In the genomic region with DNA sequence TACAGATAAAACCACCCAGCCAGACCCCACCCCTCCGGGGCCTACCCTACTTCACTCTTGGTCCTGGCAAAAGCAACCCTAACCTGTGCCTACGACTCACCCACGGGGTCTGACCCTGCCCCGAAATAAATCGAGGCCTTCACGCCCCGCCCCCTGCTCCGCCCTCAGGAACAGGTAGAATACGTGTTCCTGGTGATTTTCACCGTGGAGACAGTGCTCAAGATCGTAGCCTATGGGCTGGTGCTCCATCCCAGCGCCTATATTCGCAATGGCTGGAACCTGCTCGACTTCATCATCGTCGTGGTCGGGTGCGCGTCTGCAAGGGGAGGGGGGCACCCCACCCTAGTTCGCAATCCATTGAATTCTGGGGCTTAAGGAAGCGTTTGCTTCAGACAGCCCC, we compare ENCODE assay signal across 10 mouse cellular contexts. TPM values are rescaled to one million over a fixed set of nuclear protein-coding genes. Genes with fewer than 3 reads are reported as not detected.
DNase-seq lines count a peak whose midpoint lies in the region; ATAC-seq and TF ChIP-seq lines count a peak whose summit lies in the region.
"Had no signal": no experiment of that assay in that cellular context is flagged by ENCODE, and none has a peak within 500 bp of the region (broad histone marks: within the 10 kb centered on the region; RNA-seq: fewer than 3 reads in every experiment).

No protein-coding gene starts in this region.

- no peak for ATAC-seq in heart, postnatal 0 days (ENCODE audit: insufficient read depth, low read depth)
- ATAC-seq in forebrain, embryonic 12.5 days (ENCODE audit: low FRiP score) = no peak
- no peak for ATAC-seq in liver, embryonic 15.5 days (ENCODE audit: insufficient read depth)
- ATAC-seq in erythroid progenitor cell, adult 5-6 weeks (replicated peaks; ENCODE audit: low FRiP score, poor library complexity, severe bottlenecking) = no peak

- H3K9ac ChIP-seq in heart, postnatal 0 days (replicated peaks; ENCODE audit: low read depth, low read length) = no peak overlapping the region
- H3K9ac ChIP-seq in forebrain, embryonic 12.5 days = peak overlapping the region; percentile 38; the same call in 1 of the 2 replicates
- H3K9ac ChIP-seq in liver, embryonic 15.5 days = no peak overlapping the region

- no peaks in the 10 kb centered on the region for H3K4me1 ChIP-seq in heart, postnatal 0 days (ENCODE audit: control insufficient read depth, insufficient read depth)
- H3K4me1 ChIP-seq in forebrain, embryonic 12.5 days = peaks cover 3% of the 10 kb centered on the region; the same call in 1 of the 2 replicates
- peaks cover 5% of the 10 kb centered on the region; the same call in 1 of the 2 replicates for H3K4me1 ChIP-seq in liver, embryonic 15.5 days (replicated peaks)

- no peak for TF ChIP-seq CTCF in heart, postnatal 0 days (IDR thresholded peaks at IDR 0.05; ENCODE audit: low read depth)

- no peak for TF ChIP-seq EP300 in heart, postnatal 0 days (IDR thresholded peaks at IDR 0.05; ENCODE audit: low read depth)

- H3K4me2 ChIP-seq in heart, postnatal 0 days (ENCODE audit: low read depth, low read length) = peak overlapping the region; percentile 60
- peak overlapping the region; percentile 68 for H3K4me2 ChIP-seq in forebrain, embryonic 12.5 days
- H3K4me2 ChIP-seq in liver, embryonic 15.5 days = peak overlapping the region; percentile 38; the same call in 1 of the 2 replicates

- no peak overlapping the region for H3K27ac ChIP-seq in heart, postnatal 0 days (ENCODE audit: low read depth)
- H3K27ac ChIP-seq in forebrain, embryonic 12.5 days = no peak overlapping the region
- no peak overlapping the region for H3K27ac ChIP-seq in liver, embryonic 15.5 days (replicated peaks)

- no peaks in the 10 kb centered on the region for H3K36me3 ChIP-seq in heart, postnatal 0 days (replicated peaks; ENCODE audit: control insufficient read depth, insufficient read depth, low read length)
- no peaks in the 10 kb centered on the region for H3K36me3 ChIP-seq in forebrain, embryonic 12.5 days (replicated peaks)
- no peaks in the 10 kb centered on the region for H3K36me3 ChIP-seq in liver, embryonic 15.5 days (replicated peaks)
- H3K36me3 ChIP-seq: G1E had no signal

- H3K4me3 ChIP-seq in heart, postnatal 0 days (ENCODE audit: low read depth, low read length) = peak overlapping the region; percentile 33
- H3K4me3 ChIP-seq in forebrain, embryonic 12.5 days (replicated peaks) = peak overlapping the region; percentile 40
- H3K4me3 ChIP-seq in liver, embryonic 15.5 days (replicated peaks) = no peak overlapping the region
- H3K4me3 ChIP-seq: erythroblast, embryonic 14.5 days had no signal

- H3K9me3 ChIP-seq in heart, postnatal 0 days (replicated peaks; ENCODE audit: control insufficient read depth, low read length) = no peaks in the 10 kb centered on the region
- no peaks in the 10 kb centered on the region for H3K9me3 ChIP-seq in forebrain, embryonic 12.5 days
- no peaks in the 10 kb centered on the region for H3K9me3 ChIP-seq in liver, embryonic 15.5 days (replicated peaks)
- H3K9me3 ChIP-seq: G1E had no signal

- WGBS in heart, postnatal 0 days = 22% methylated on average over 21 of the region's 21 CpGs
- WGBS in forebrain, embryonic 12.5 days = 27% methylated on average over 21 of the region's 21 CpGs
- WGBS in liver, embryonic 15.5 days (ENCODE audit: insufficient replicate concordance) = 18% methylated on average over 21 of the region's 21 CpGs

- no peak for DNase-seq in heart, postnatal 0 days (ENCODE audit: low spot score)
- DNase-seq in heart, adult 11 months = no peak
- peak; percentile 24 for DNase-seq in cerebellum, adult 11 months
- DNase-seq in adrenal gland, postnatal 25 days = no peak
- no peak for DNase-seq in urinary bladder, adult 2 months (ENCODE audit: low spot score)

- no peaks in the 10 kb centered on the region for H3K27me3 ChIP-seq in heart, postnatal 0 days (ENCODE audit: control insufficient read depth, insufficient read depth, low read length)
- H3K27me3 ChIP-seq in forebrain, embryonic 12.5 days = no peaks in the 10 kb centered on the region
- peaks cover 36% of the 10 kb centered on the region for H3K27me3 ChIP-seq in liver, embryonic 15.5 days

RNA-seq across cellular contexts. Expression of a gene that starts 3.2 kb away (rescaled TPM):
- total RNA-seq in heart, postnatal 0 days (2014; rRNA removed; ENCODE audit: low replicate concordance) = 0.12 TPM in 1 of 2 replicates, not detected in the other
- polyA plus RNA-seq in heart, postnatal 0 days (2015; fragmentation: Nextera tagmentation; extraction: Ambion mirVana) = not detected in 2 replicates
- not detected in 2 replicates for polyA plus RNA-seq in forebrain, embryonic 12.5 days (2016; fragmentation: Nextera tagmentation; extraction: Ambion mirVana)
- polyA plus RNA-seq in liver, embryonic 15.5 days (2015; fragmentation: Nextera tagmentation; extraction: Ambion mirVana) = 0.07 and 0.09 TPM in 2 replicates
- not detected in 2 replicates for total RNA-seq in erythroid progenitor cell, adult 5-6 weeks (2015; ENCODE audit: low replicate concordance)
- not detected in 2 replicates for total RNA-seq in erythroid progenitor cell, adult 5-6 weeks (2017; ENCODE audit: low replicate concordance)
- not detected in 2 replicates for total RNA-seq in adrenal gland, postnatal 25 days (2021)
- polyA plus RNA-seq in urinary bladder, adult 2 months (2012; rRNA removed) = 0.01 TPM in 2 replicates
- polyA plus RNA-seq: erythroblast, embryonic 14.5 days had no signal

RNA-seq across cellular contexts. Expression of a gene that starts 4.7 kb away (rescaled TPM):
- total RNA-seq in heart, postnatal 0 days (2014; rRNA removed; ENCODE audit: low replicate concordance) = 25.6 and 27.8 TPM in 2 replicates
- 12.5 and 13.9 TPM in 2 replicates for polyA plus RNA-seq in heart, postnatal 0 days (2015; fragmentation: Nextera tagmentation; extraction: Ambion mirVana)
- 35.4 and 36.5 TPM in 2 replicates for polyA plus RNA-seq in forebrain, embryonic 12.5 days (2016; fragmentation: Nextera tagmentation; extraction: Ambion mirVana)
- 18.0 and 19.8 TPM in 2 replicates for polyA plus RNA-seq in liver, embryonic 15.5 days (2015; fragmentation: Nextera tagmentation; extraction: Ambion mirVana)
- total RNA-seq in erythroid progenitor cell, adult 5-6 weeks (2015; ENCODE audit: low replicate concordance) = 8.6 and 9.2 TPM in 2 replicates
- total RNA-seq in erythroid progenitor cell, adult 5-6 weeks (2017; ENCODE audit: low replicate concordance) = 12.0 and 17.3 TPM in 2 replicates
- total RNA-seq in adrenal gland, postnatal 25 days (2021) = 30.3 and 32.3 TPM in 2 replicates
- polyA plus RNA-seq in urinary bladder, adult 2 months (2012; rRNA removed) = 12.0 and 12.5 TPM in 2 replicates

RNA-seq across cellular contexts. Expression of a gene that starts 28.2 kb away (rescaled TPM):
- 1.6 TPM in 1 of 2 replicates, not detected in the other for total RNA-seq in heart, postnatal 0 days (2014; rRNA removed; ENCODE audit: low replicate concordance)
- polyA plus RNA-seq in heart, postnatal 0 days (2015; fragmentation: Nextera tagmentation; extraction: Ambion mirVana) = 0.27 and 0.51 TPM in 2 replicates
- 42.0 and 44.8 TPM in 2 replicates for polyA plus RNA-seq in forebrain, embryonic 12.5 days (2016; fragmentation: Nextera tagmentation; extraction: Ambion mirVana)
- polyA plus RNA-seq in liver, embryonic 15.5 days (2015; fragmentation: Nextera tagmentation; extraction: Ambion mirVana) = 0.33 and 0.36 TPM in 2 replicates
- total RNA-seq in erythroid progenitor cell, adult 5-6 weeks (2015; ENCODE audit: low replicate concordance) = not detected in 2 replicates
- total RNA-seq in erythroid progenitor cell, adult 5-6 weeks (2017; ENCODE audit: low replicate concordance) = 0.51 TPM in 1 of 2 replicates, not detected in the other
- 28.5 and 34.6 TPM in 2 replicates for total RNA-seq in adrenal gland, postnatal 25 days (2021)
- 3.6 and 4.0 TPM in 2 replicates for polyA plus RNA-seq in urinary bladder, adult 2 months (2012; rRNA removed)

RNA-seq across cellular contexts. Expression of a gene that starts 36.0 kb away (rescaled TPM):
- total RNA-seq in heart, postnatal 0 days (2014; rRNA removed; ENCODE audit: low replicate concordance) = 3.5 and 6.5 TPM in 2 replicates
- 0.99 and 1.5 TPM in 2 replicates for polyA plus RNA-seq in heart, postnatal 0 days (2015; fragmentation: Nextera tagmentation; extraction: Ambion mirVana)
- 4.1 and 4.4 TPM in 2 replicates for polyA plus RNA-seq in forebrain, embryonic 12.5 days (2016; fragmentation: Nextera tagmentation; extraction: Ambion mirVana)
- polyA plus RNA-seq in liver, embryonic 15.5 days (2015; fragmentation: Nextera tagmentation; extraction: Ambion mirVana) = 0.06 and 0.21 TPM in 2 replicates
- 10.1 TPM in 1 of 2 replicates, not detected in the other for total RNA-seq in erythroid progenitor cell, adult 5-6 weeks (2015; ENCODE audit: low replicate concordance)
- total RNA-seq in erythroid progenitor cell, adult 5-6 weeks (2017; ENCODE audit: low replicate concordance) = 0.26 TPM in 1 of 2 replicates, not detected in the other
- 4.2 and 4.6 TPM in 2 replicates for total RNA-seq in adrenal gland, postnatal 25 days (2021)
- polyA plus RNA-seq in urinary bladder, adult 2 months (2012; rRNA removed) = 3.5 and 3.7 TPM in 2 replicates

RNA-seq across cellular contexts. Expression of a gene that starts 36.6 kb away (rescaled TPM):
- not detected in 2 replicates for total RNA-seq in heart, postnatal 0 days (2014; rRNA removed; ENCODE audit: low replicate concordance)
- not detected in 2 replicates for polyA plus RNA-seq in heart, postnatal 0 days (2015; fragmentation: Nextera tagmentation; extraction: Ambion mirVana)
- 0.26 TPM in 1 of 2 replicates, not detected in the other for polyA plus RNA-seq in forebrain, embryonic 12.5 days (2016; fragmentation: Nextera tagmentation; extraction: Ambion mirVana)
- polyA plus RNA-seq in liver, embryonic 15.5 days (2015; fragmentation: Nextera tagmentation; extraction: Ambion mirVana) = 0.02 and 0.23 TPM in 2 replicates
- 2.2 and 3.8 TPM in 2 replicates for total RNA-seq in erythroid progenitor cell, adult 5-6 weeks (2015; ENCODE audit: low replicate concordance)
- total RNA-seq in erythroid progenitor cell, adult 5-6 weeks (2017; ENCODE audit: low replicate concordance) = not detected in 2 replicates
- not detected in 2 replicates for total RNA-seq in adrenal gland, postnatal 25 days (2021)
- 0.08 and 0.21 TPM in 2 replicates for polyA plus RNA-seq in urinary bladder, adult 2 months (2012; rRNA removed)
- polyA plus RNA-seq: erythroblast, embryonic 14.5 days had no signal
